Mouse (Mus musculus): Measurements from ENCODE around the gene Ints12.

DNA sequence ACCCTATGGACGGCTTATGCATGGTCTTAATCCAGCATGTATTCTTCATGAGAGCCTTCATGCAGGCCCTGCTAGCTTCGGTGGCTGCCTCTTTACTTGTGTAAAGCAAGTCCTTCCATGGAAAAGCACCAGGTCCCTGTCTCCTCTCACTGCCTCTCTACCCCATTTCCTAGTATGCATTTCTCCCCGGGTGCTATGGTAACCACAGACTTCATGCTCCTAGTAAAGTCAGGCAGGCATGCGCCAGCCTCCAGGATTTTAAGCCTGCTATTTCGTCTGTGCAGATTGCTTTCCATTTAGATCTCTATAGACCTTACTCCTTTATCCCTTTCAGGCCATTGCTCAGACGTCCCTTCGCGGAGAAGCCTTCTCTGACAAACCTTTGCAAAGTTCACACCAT, 63.0 kb downstream of the Ints12 start:
- TF ChIP-seq POLR2A (IDR thresholded peaks at IDR 0.05; ENCODE audit: borderline replicate concordance, extremely low read depth, low read depth, low read length), result no peak
- no peak for TF ChIP-seq CTCF (IDR thresholded peaks at IDR 0.05; ENCODE audit: insufficient read depth, low read length)

Data from lung, adult 2 months (tissue).